Mouse (Mus musculus) urinary bladder, postnatal 14 days (tissue): ENCODE measurements around the gene Psg16.
"Not testable (repeated sequence)": the region's sequence is repeated elsewhere in the genome, so short reads cannot be mapped to it uniquely, and the experiment has no call there.

Source experiments
- DNase-seq: peaks from one replicate; pipeline ENCODE4 v3.0.0; 2021; ENCODE audit warnings: low spot score

The Psg16 gene

GRCm38 (mm10) chr7:17101631-17102030 is 27.8 kb downstream of the Psg16 start:
- DNase-seq: not testable (repeated sequence)

- DNase-seq: no peak
Measured at GRCm38 (mm10) chr7:17135307-17135706, 61.5 kb downstream of the Psg16 start.

- no peak for DNase-seq
Measured at GRCm38 (mm10) chr7:17149931-17150330, 76.1 kb downstream of the Psg16 start, which contains the start of gene Ceacam3. Ceacam3 (plus strand) TSS chr7:17150282.

DNA sequence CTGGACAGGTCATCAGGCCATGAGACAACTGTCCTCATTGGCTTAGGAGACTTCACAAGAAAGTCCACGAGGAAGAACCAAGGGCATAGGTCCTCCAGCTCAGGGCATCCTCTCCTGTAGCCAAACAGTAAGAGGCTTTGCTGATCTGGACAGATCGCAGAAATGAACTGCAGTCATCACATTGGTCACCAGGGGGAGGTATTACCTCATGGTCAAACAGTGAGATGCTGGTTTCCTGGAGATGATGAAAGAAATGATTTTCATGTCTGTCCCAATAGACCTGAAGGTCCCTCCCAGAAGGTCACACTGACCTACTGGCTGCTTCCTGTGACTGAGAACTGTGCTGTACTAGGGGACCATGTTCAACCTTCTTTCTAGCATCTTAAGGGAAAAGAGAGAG is 81.8 kb downstream of the Psg16 start:
- peak; percentile 26 for DNase-seq

DNA sequence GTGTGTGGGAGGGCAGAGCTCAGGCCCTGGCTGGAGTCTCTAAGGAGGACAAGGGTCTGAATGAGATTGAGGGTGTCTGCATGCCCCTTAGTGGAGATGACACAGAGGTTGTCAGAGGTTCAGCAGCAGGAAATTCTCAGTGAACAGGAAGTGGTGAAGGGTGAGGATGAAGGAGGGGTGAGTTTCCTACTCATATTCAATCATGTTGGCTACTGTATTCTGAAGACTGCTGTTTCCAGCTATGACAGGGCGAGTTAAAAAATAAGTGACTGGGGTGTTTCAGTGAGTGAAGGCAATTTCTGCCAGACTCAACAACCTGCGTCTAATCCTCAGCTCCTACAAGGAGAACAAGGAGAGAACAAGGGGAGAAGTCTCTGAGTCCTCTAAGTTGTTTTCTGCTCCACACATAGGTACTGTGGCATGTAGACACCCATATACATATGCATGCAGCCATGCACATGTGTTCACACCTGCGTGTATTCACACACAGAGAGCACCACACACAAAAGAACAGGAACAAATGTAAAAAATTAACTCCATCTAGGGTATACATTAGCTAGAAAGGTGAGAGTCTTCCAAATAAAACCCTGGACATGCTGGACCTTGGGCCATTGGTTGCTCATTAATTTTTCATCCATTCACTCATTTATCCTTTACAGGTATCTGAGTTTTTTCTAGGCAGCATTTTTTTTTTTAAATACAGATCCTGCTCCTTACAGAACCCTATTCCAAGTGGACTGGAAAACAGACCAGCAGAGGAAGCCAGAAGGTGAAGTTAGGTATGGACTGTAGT is 83.2 kb downstream of the Psg16 start:
- DNase-seq: no peak

DNA sequence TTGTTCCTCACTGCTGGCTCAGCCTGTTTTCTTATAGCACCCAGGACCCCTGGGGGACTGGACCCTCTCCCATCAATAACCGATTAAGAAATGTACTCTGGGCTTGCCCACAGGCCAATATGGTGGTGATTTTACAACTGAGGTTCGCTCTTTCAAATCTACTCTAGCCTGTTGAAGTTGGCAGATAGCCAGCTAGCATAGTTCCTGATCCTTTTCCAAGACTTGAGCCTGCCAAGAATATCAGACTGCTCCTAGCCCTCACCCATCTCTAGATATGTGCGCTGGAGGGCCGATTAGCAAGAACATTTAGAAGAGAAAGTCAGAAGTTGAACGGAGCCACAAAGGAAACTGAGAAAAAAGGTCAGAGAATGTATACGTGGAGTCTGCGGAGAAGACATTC is 85.2 kb downstream of the Psg16 start:
- no peak for DNase-seq

DNA sequence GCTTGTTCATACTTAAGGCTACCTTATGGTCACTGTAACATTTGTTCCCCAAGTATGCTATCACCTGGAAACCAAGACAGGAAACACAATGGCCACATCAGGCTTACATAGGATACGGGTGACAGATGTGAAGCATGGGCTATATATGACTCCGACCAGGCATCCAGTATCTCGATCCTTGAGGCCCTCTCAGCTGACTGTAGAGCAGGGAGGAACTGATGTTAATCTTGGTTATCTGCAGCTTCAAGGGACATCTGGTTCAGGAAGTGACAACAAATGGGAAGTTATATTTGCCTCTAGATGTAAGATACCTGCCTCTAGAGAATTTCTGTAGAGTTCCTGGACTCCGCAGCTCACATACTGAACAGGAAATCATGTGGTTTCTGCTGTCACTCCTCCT is 98.0 kb downstream of the Psg16 start:
- DNase-seq: no peak
